Mouse (Mus musculus): ENCODE measurements around the gene Ap4b1.

DNA sequence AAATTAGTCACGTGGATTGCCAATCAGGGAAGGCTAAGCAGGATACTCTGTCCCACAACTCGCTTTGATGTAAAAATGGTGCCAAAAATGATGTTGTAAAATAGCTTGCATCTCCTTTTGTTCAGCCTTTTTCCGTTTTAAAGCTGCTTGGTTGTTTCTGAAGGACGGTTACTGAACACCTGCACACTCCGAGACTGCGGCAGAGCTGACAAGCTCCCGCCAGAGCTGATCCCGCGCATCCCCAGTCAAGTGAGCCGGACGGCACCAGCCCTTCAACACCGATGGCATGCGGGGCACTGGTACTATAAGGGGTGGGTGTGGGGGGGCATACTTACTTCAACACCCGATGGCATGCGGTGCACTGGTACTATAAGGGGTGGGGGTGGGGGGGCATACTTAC lies 35.3 kb upstream of the Ap4b1 start:
- no peak for TF ChIP-seq POLR2A (IDR thresholded peaks at IDR 0.05; ENCODE audit: borderline replicate concordance, insufficient read depth, low read length)
- no peak for TF ChIP-seq CTCF (IDR thresholded peaks at IDR 0.05; ENCODE audit: borderline replicate concordance, insufficient read depth, low read depth, low read length)
